In the genomic region with DNA sequence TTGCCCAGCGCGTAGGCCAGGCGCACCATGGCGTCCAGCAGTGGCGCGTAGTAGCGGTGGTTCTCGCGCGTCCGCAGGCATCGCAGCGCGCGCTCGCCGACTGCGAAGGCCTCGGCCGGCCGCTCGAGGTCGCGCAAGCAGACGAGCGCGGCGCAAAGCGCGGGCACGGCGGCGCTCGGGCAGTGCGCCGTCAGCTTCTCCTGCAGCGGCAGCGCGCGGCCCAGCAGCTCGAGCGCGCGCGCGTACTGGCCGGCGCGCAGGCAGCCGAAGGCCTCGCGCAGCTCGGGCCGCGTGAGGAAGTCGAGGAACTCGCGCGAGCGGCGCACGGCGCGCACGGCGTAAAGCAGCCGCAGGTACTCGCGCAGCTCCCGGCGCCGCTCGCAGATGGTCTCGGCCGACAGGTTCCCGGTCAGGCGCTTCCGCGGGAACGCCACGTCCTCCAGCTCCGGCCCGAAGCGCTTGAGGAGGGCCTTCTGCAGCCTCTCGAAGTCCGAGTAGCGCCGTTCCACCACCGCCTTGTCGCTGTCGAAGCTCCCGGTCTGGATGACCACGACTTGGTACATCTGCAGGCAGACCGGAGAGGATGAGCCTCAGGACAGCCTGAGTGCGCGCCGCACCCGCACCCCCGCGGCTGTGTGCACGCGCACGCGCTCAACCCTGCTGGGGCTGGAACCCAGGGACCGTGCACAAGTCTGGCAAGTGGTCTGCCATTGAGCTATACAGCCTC, we compare ENCODE assay signal across 8 mouse cellular contexts. TPM values are rescaled to one million over a fixed set of nuclear protein-coding genes. Genes with fewer than 3 reads are reported as not detected.
DNase-seq lines count a peak whose midpoint lies in the region; ATAC-seq and TF ChIP-seq lines count a peak whose summit lies in the region.

No protein-coding gene starts in this region.

- peak; percentile 23 to 50 for DNase-seq in thymus, postnatal 10 days (ENCODE audit: low spot score in 2 of 2)
- no peak for DNase-seq in thymus, adult 2 months
- DNase-seq in forebrain, embryonic 10.5 days (ENCODE audit: extremely low spot score, low spot score): peak; percentile 69
- DNase-seq in kidney, postnatal 0 days (ENCODE audit: low spot score): peak; percentile 90
- DNase-seq in liver, adult 2 months (ENCODE audit: extremely low read depth, low read depth, low spot score): no peak
- DNase-seq in urinary bladder, adult 2 months (ENCODE audit: low spot score): peak; percentile 53

- H3K9me3 ChIP-seq in forebrain, embryonic 10.5 days: no peaks in the 10 kb centered on the region
- H3K9me3 ChIP-seq in heart, embryonic 13.5 days: no peaks in the 10 kb centered on the region
- no peaks in the 10 kb centered on the region for H3K9me3 ChIP-seq in kidney, postnatal 0 days (replicated peaks; ENCODE audit: low read length)
- H3K9me3 ChIP-seq in neural tube, embryonic 12.5 days: no peaks in the 10 kb centered on the region

- peak overlapping the region; percentile 91 for H3K4me2 ChIP-seq in heart, embryonic 13.5 days
- peak overlapping the region; percentile 78 for H3K4me2 ChIP-seq in kidney, postnatal 0 days (ENCODE audit: low read length)
- H3K4me2 ChIP-seq in neural tube, embryonic 12.5 days (replicated peaks): peak overlapping the region; percentile 91

- no peak overlapping the region for H3K4me3 ChIP-seq in thymus, adult 2 months (ENCODE audit: control insufficient read depth, insufficient read depth, low read length)
- H3K4me3 ChIP-seq in forebrain, embryonic 10.5 days: peak overlapping the region; percentile 65
- H3K4me3 ChIP-seq in heart, embryonic 13.5 days: peak overlapping the region; percentile 62
- H3K4me3 ChIP-seq in kidney, postnatal 0 days (replicated peaks; ENCODE audit: low read depth, low read length): peak overlapping the region; percentile 45
- peak overlapping the region; percentile 57; the same call in 1 of the 2 replicates for H3K4me3 ChIP-seq in liver, adult 2 months (ENCODE audit: insufficient read depth, low read depth, low read length)
- H3K4me3 ChIP-seq in neural tube, embryonic 12.5 days: peak overlapping the region; percentile 48

- TF ChIP-seq POLR2A in thymus, adult 2 months (IDR thresholded peaks at IDR 0.05; ENCODE audit: control insufficient read depth, extremely low read depth, insufficient read depth, low read length, poor library complexity): no peak
- TF ChIP-seq POLR2A in liver, adult 2 months (IDR thresholded peaks at IDR 0.05; ENCODE audit: extremely low read depth, insufficient read depth, low read length): no peak

- H3K36me3 ChIP-seq in thymus, adult 2 months (ENCODE audit: control insufficient read depth, insufficient read depth, low read length): peaks cover 42% of the 10 kb centered on the region
- H3K36me3 ChIP-seq in forebrain, embryonic 10.5 days (replicated peaks): no peaks in the 10 kb centered on the region
- no peaks in the 10 kb centered on the region for H3K36me3 ChIP-seq in heart, embryonic 13.5 days
- no peaks in the 10 kb centered on the region for H3K36me3 ChIP-seq in kidney, postnatal 0 days (ENCODE audit: insufficient read depth, low read length)
- H3K36me3 ChIP-seq in liver, adult 2 months (ENCODE audit: control insufficient read depth, insufficient read depth, low read length): no peaks in the 10 kb centered on the region
- H3K36me3 ChIP-seq in neural tube, embryonic 12.5 days: no peaks in the 10 kb centered on the region

- H3K4me1 ChIP-seq in thymus, adult 2 months (replicated peaks; ENCODE audit: control insufficient read depth, insufficient read depth, low read length): 0 out of 2 replicates have a peak, but pooled peaks cover 4% of the 10 kb centered on the region
- peaks cover 17% of the 10 kb centered on the region for H3K4me1 ChIP-seq in forebrain, embryonic 10.5 days
- peaks cover 6% of the 10 kb centered on the region for H3K4me1 ChIP-seq in heart, embryonic 13.5 days
- H3K4me1 ChIP-seq in kidney, postnatal 0 days (replicated peaks; ENCODE audit: insufficient read depth, low read length): no peaks in the 10 kb centered on the region
- no peaks in the 10 kb centered on the region for H3K4me1 ChIP-seq in liver, adult 2 months (ENCODE audit: control insufficient read depth, insufficient read depth, low read length)
- H3K4me1 ChIP-seq in neural tube, embryonic 12.5 days: peaks cover 8% of the 10 kb centered on the region; the same call in 1 of the 2 replicates

- TF ChIP-seq CTCF in thymus, adult 2 months (IDR thresholded peaks at IDR 0.05; ENCODE audit: borderline replicate concordance, control insufficient read depth, extremely low read depth, insufficient read depth, low read length, poor library complexity): no peak
- TF ChIP-seq CTCF in kidney, postnatal 0 days (IDR thresholded peaks at IDR 0.05; ENCODE audit: low read depth): no peak; the same call in 1 of the 2 replicates
- no peak for TF ChIP-seq CTCF in liver, adult 2 months (IDR thresholded peaks at IDR 0.05; ENCODE audit: low read depth, low read length)

- WGBS in thymus, adult 2 months: 98% methylated on average over 105 of the region's 105 CpGs
- WGBS in forebrain, embryonic 10.5 days: 1% methylated on average over 105 of the region's 105 CpGs
- WGBS in heart, embryonic 13.5 days: under 1% methylated on average over 105 of the region's 105 CpGs
- WGBS in kidney, postnatal 0 days: under 1% methylated on average over 103 of the region's 105 CpGs
- 50% methylated on average over 105 of the region's 105 CpGs for WGBS in liver, adult 2 months
- WGBS in neural tube, embryonic 12.5 days: under 1% methylated on average over 105 of the region's 105 CpGs

- no peaks in the 10 kb centered on the region for H3K27me3 ChIP-seq in thymus, adult 2 months (ENCODE audit: control insufficient read depth, insufficient read depth, low read length)
- peaks cover 77% of the 10 kb centered on the region for H3K27me3 ChIP-seq in forebrain, embryonic 10.5 days (ENCODE audit: poor library complexity, severe bottlenecking)
- peaks cover 68% of the 10 kb centered on the region for H3K27me3 ChIP-seq in heart, embryonic 13.5 days (replicated peaks)
- H3K27me3 ChIP-seq in kidney, postnatal 0 days (ENCODE audit: insufficient read depth, low read length): no peaks in the 10 kb centered on the region
- 0 out of 2 replicates have a peak, but pooled peaks cover 7% of the 10 kb centered on the region for H3K27me3 ChIP-seq in liver, adult 2 months (ENCODE audit: control insufficient read depth, insufficient read depth, low read length)
- peaks cover 25% of the 10 kb centered on the region for H3K27me3 ChIP-seq in neural tube, embryonic 12.5 days (replicated peaks)

- no peak overlapping the region for H3K27ac ChIP-seq in thymus, adult 2 months (ENCODE audit: control insufficient read depth, insufficient read depth, low read length)
- H3K27ac ChIP-seq in forebrain, embryonic 10.5 days: peak overlapping the region; percentile 87
- H3K27ac ChIP-seq in heart, embryonic 13.5 days (replicated peaks): no peak overlapping the region
- no peak overlapping the region; the same call in 1 of the 2 replicates for H3K27ac ChIP-seq in kidney, postnatal 0 days
- no peak overlapping the region for H3K27ac ChIP-seq in liver, adult 2 months (replicated peaks; ENCODE audit: insufficient read depth, low read depth, low read length)
- H3K27ac ChIP-seq in neural tube, embryonic 12.5 days: no peak overlapping the region

- peak overlapping the region; percentile 83 for H3K9ac ChIP-seq in heart, embryonic 13.5 days
- peak overlapping the region; percentile 66 for H3K9ac ChIP-seq in kidney, postnatal 0 days (ENCODE audit: low read depth, low read length)
- peak overlapping the region; percentile 59 for H3K9ac ChIP-seq in liver, adult 2 months (ENCODE audit: low read depth, low read length)
- H3K9ac ChIP-seq in neural tube, embryonic 12.5 days: peak overlapping the region; percentile 70

- no peaks in the 10 kb centered on the region for H3K79me2 ChIP-seq in liver, adult 2 months (ENCODE audit: control insufficient read depth, insufficient read depth, low read length)

- ATAC-seq in heart, embryonic 13.5 days (ENCODE audit: extremely low read depth, insufficient number of reproducible peaks, low FRiP score, low TSS enrichment): peak; percentile 39; the same call in 1 of the 2 replicates
- ATAC-seq in kidney, postnatal 0 days (replicated peaks; ENCODE audit: low FRiP score, low read depth): peak; percentile 73
- peak; percentile 72 for ATAC-seq in neural tube, embryonic 12.5 days (ENCODE audit: low FRiP score, low read depth)

RNA-seq across cellular contexts. Expression of gene Snx20, which starts 8.5 kb away (rescaled TPM):
- 52.3 and 69.5 TPM in 2 replicates for polyA plus RNA-seq in thymus, adult 2 months (2012; rRNA removed)
- 0.47 and 1.0 TPM in 2 replicates for polyA plus RNA-seq in forebrain, embryonic 10.5 days (2016; fragmentation: Nextera tagmentation; extraction: Ambion mirVana)
- polyA plus RNA-seq in heart, embryonic 13.5 days (2015; fragmentation: Nextera tagmentation; extraction: Ambion mirVana): 1.6 and 1.8 TPM in 2 replicates
- polyA plus RNA-seq in kidney, postnatal 0 days (2015; fragmentation: Nextera tagmentation; extraction: Ambion mirVana): 2.9 and 3.0 TPM in 2 replicates
- 0.92 and 1.5 TPM in 2 replicates for total RNA-seq in liver, adult 2 months (2014; rRNA removed)
- polyA plus RNA-seq in liver, adult 2 months (2012; rRNA removed): 0.61 and 1.2 TPM in 2 replicates
- 0.83 and 1.3 TPM in 2 replicates for polyA plus RNA-seq in neural tube, embryonic 12.5 days (2016; fragmentation: Nextera tagmentation; extraction: Ambion mirVana)
- 3.0 TPM in 2 replicates for polyA plus RNA-seq in urinary bladder, adult 2 months (2012; rRNA removed)

RNA-seq across cellular contexts. Expression of gene Nod2, which starts 19.7 kb away (rescaled TPM):
- polyA plus RNA-seq in thymus, adult 2 months (2012; rRNA removed): 2.7 and 3.0 TPM in 2 replicates
- 0.07 and 0.20 TPM in 2 replicates for polyA plus RNA-seq in forebrain, embryonic 10.5 days (2016; fragmentation: Nextera tagmentation; extraction: Ambion mirVana)
- 0.05 and 0.08 TPM in 2 replicates for polyA plus RNA-seq in heart, embryonic 13.5 days (2015; fragmentation: Nextera tagmentation; extraction: Ambion mirVana)
- polyA plus RNA-seq in kidney, postnatal 0 days (2015; fragmentation: Nextera tagmentation; extraction: Ambion mirVana): 0.32 and 0.38 TPM in 2 replicates
- 0.09 and 0.27 TPM in 2 replicates for total RNA-seq in liver, adult 2 months (2014; rRNA removed)
- 0.09 and 0.18 TPM in 2 replicates for polyA plus RNA-seq in liver, adult 2 months (2012; rRNA removed)
- polyA plus RNA-seq in neural tube, embryonic 12.5 days (2016; fragmentation: Nextera tagmentation; extraction: Ambion mirVana): 0.11 and 0.16 TPM in 2 replicates
- polyA plus RNA-seq in urinary bladder, adult 2 months (2012; rRNA removed): 0.47 and 0.52 TPM in 2 replicates

Comparison
In these comparisons a context has a peak if more than half of its experiments do, and no peak if none do; other contexts are left out.
1. DNase-seq: peak in thymus, postnatal 10 days (2 of 2), forebrain, embryonic 10.5 days (single experiment), kidney, postnatal 0 days (single experiment) and urinary bladder, adult 2 months (single experiment); none in thymus, adult 2 months (single experiment) and liver, adult 2 months (single experiment).
2. RNA of gene Snx20, which starts 8.5 kb away (polyA plus RNA-seq): 52.3 to 69.5 TPM in thymus, adult 2 months; 3.0 TPM in urinary bladder, adult 2 months, 2.9 to 3.0 TPM in kidney, postnatal 0 days, 1.6 to 1.8 TPM in heart, embryonic 13.5 days, 0.83 to 1.3 TPM in neural tube, embryonic 12.5 days, 0.61 to 1.2 TPM in liver, adult 2 months and 0.47 to 1.0 TPM in forebrain, embryonic 10.5 days; every median in the first group is over 10 times any median in the second.
3. Peak in every context shown above with its lines, with median percentiles within 50 percentile points of each other: ATAC-seq, H3K4me2 ChIP-seq and H3K9ac ChIP-seq.